Mouse (Mus musculus) MEL (cell line): ENCODE measurements at regions not wholly inside any gene's neighbourhood (a gene's known extent, or its start where the extent isn't known, plus 50 kb on each side); places are given as distances from the start of the nearest gene placed in this dataset.
"Not testable (repeated sequence)": the region's sequence is repeated elsewhere in the genome, so short reads cannot be mapped to it uniquely, and the experiment has no call there.

Experiments used
- DNase-seq: peaks from one replicate; pipeline ENCODE4 v3.0.0; 2011; ENCODE audit warnings: low read depth, low spot score
- H3K27ac ChIP-seq: 2 replicates; pipeline ENCODE4 v1.5.1; 2012; ENCODE audit warnings: low read depth, mild to moderate bottlenecking, control low read depth, low read length, moderate library complexity; ENCODE audit not compliant: control insufficient read depth
- H3K27me3 ChIP-seq, 2 experiments: fragments of 150-350 bp in 1 of 2; sonication (generic) in 1 of 2; 2 replicates each; pipeline ENCODE4 v1.6.1; 2012; ENCODE audit warnings: low read length in 2 of 2, mild to moderate bottlenecking in 2 of 2, improper control_type of control experiment in 1 of 2, moderate library complexity in 1 of 2; ENCODE audit not compliant: insufficient read depth in 2 of 2, control insufficient read depth in 1 of 2
- H3K36me3 ChIP-seq, 2 experiments: 2 replicates each; pipeline ENCODE4 v1.6.1; 2012 to 2014; ENCODE audit warnings: low read length in 2 of 2, improper control_type of control experiment in 1 of 2, inconsistent platforms in 1 of 2, mild to moderate bottlenecking in 1 of 2; ENCODE audit not compliant: insufficient read depth in 2 of 2, control insufficient read depth in 1 of 2
- H3K4me1 ChIP-seq, 2 experiments: fragments of 150-350 bp in 1 of 2; sonication (generic) in 1 of 2; 2 replicates each; pipeline ENCODE4 v1.6.1; 2012; ENCODE audit warnings: low read length in 2 of 2, improper control_type of control experiment in 1 of 2, mild to moderate bottlenecking in 1 of 2; ENCODE audit not compliant: insufficient read depth in 2 of 2, control insufficient read depth in 1 of 2
- H3K4me3 ChIP-seq, 2 experiments: fragments of 150-350 bp in 1 of 2; sonication (generic) in 1 of 2; 2 replicates each; pipeline ENCODE4 v1.5.1; 2012; ENCODE audit warnings: low read depth in 2 of 2, low read length in 2 of 2, mild to moderate bottlenecking in 2 of 2, moderate library complexity in 2 of 2, control low read depth in 1 of 2, improper control_type of control experiment in 1 of 2; ENCODE audit not compliant: control insufficient read depth in 1 of 2, insufficient read depth in 1 of 2
- H3K79me2 ChIP-seq: 2 replicates; pipeline ENCODE4 v1.6.1; 2012; ENCODE audit warnings: mild to moderate bottlenecking, low read length, moderate library complexity; ENCODE audit not compliant: control insufficient read depth, poor library complexity, insufficient read depth
- H3K9ac ChIP-seq: 2 replicates; pipeline ENCODE4 v1.6.1; 2012; ENCODE audit warnings: low read depth, mild to moderate bottlenecking, control low read depth, low read length, moderate library complexity; ENCODE audit not compliant: control insufficient read depth, poor library complexity, severe bottlenecking
- H3K9me3 ChIP-seq: fragments of 150-350 bp; sonication (generic); replicated peaks from 2 replicates; pipeline ENCODE4 v1.6.1; 2012; ENCODE audit warnings: mild to moderate bottlenecking, low read length, improper control_type of control experiment, moderate library complexity; ENCODE audit not compliant: insufficient read depth
- BHLHE40 ChIP-seq: IDR thresholded peaks from 2 replicates; pipeline ENCODE4 v1.6.1; 2012; ENCODE audit warnings: low read depth, mild to moderate bottlenecking, inconsistent platforms, low read length, improper control_type of control experiment, borderline replicate concordance
- CHD1 ChIP-seq: IDR thresholded peaks from 2 replicates; pipeline ENCODE4 v1.6.1; 2012; ENCODE audit warnings: low read depth, mild to moderate bottlenecking, inconsistent platforms, low read length, improper control_type of control experiment
- EP300 ChIP-seq, 2 experiments: IDR thresholded peaks; 2 replicates each; pipeline ENCODE4 v1.6.1; 2011; ENCODE audit warnings: improper control_type of control experiment in 2 of 2, low read length in 2 of 2, low read depth in 1 of 2, mild to moderate bottlenecking in 1 of 2
- ETS1 ChIP-seq: IDR thresholded peaks from 2 replicates; pipeline ENCODE4 v1.6.1; 2012; ENCODE audit warnings: low read depth, mild to moderate bottlenecking, inconsistent platforms, low read length, improper control_type of control experiment, moderate library complexity
- GABPA ChIP-seq: IDR thresholded peaks from 2 replicates; pipeline ENCODE4 v1.6.1; 2012; ENCODE audit warnings: low read depth, mild to moderate bottlenecking, inconsistent platforms, low read length, improper control_type of control experiment, moderate library complexity
- GATA1 ChIP-seq: IDR thresholded peaks from 2 replicates; pipeline ENCODE4 v1.6.1; 2011; ENCODE audit warnings: low read depth, low read length, improper control_type of control experiment
- MAZ ChIP-seq: IDR thresholded peaks from 2 replicates; pipeline ENCODE4 v1.6.1; 2012; ENCODE audit warnings: low read depth, mild to moderate bottlenecking, inconsistent platforms, low read length, improper control_type of control experiment
- MYC ChIP-seq: IDR thresholded peaks from 2 replicates; pipeline ENCODE4 v1.6.1; 2011; ENCODE audit warnings: low read depth, mild to moderate bottlenecking, low read length, improper control_type of control experiment, moderate library complexity
- POLR2AphosphoS2 ChIP-seq: IDR thresholded peaks from 2 replicates; pipeline ENCODE4 v1.6.1; 2011; ENCODE audit warnings: low read length, improper control_type of control experiment
- POLR2AphosphoS5 ChIP-seq: IDR thresholded peaks from 2 replicates; pipeline ENCODE4 v1.6.1; 2012; ENCODE audit warnings: low read depth, borderline replicate concordance, mild to moderate bottlenecking, inconsistent platforms, low read length, moderate library complexity, mixed read lengths
- RCOR1 ChIP-seq: IDR thresholded peaks from 2 replicates; pipeline ENCODE4 v1.6.1; 2012; ENCODE audit warnings: low read depth, mild to moderate bottlenecking, inconsistent platforms, low read length, improper control_type of control experiment
- SIN3A ChIP-seq: IDR thresholded peaks from 2 replicates; pipeline ENCODE4 v1.6.1; 2012; ENCODE audit warnings: low read length, improper control_type of control experiment, inconsistent platforms
- TCF12 ChIP-seq: IDR thresholded peaks from 2 replicates; pipeline ENCODE4 v1.6.1; 2014; ENCODE audit warnings: low read depth, mild to moderate bottlenecking, inconsistent platforms, low read length, improper control_type of control experiment, moderate library complexity
- UBTF ChIP-seq: IDR thresholded peaks from 2 replicates; pipeline ENCODE4 v1.6.1; 2012; ENCODE audit warnings: low read depth, mild to moderate bottlenecking, inconsistent platforms, low read length, improper control_type of control experiment, moderate library complexity, borderline replicate concordance; ENCODE audit not compliant: insufficient read depth
- USF1 ChIP-seq: IDR thresholded peaks from 2 replicates; pipeline ENCODE4 v1.6.1; 2014; ENCODE audit warnings: low read depth, mild to moderate bottlenecking, inconsistent platforms, low read length, improper control_type of control experiment, moderate library complexity
- ZNF384 ChIP-seq: IDR thresholded peaks from 2 replicates; pipeline ENCODE4 v1.6.1; 2012; ENCODE audit warnings: low read depth, mild to moderate bottlenecking, inconsistent platforms, low read length, improper control_type of control experiment

DNA sequence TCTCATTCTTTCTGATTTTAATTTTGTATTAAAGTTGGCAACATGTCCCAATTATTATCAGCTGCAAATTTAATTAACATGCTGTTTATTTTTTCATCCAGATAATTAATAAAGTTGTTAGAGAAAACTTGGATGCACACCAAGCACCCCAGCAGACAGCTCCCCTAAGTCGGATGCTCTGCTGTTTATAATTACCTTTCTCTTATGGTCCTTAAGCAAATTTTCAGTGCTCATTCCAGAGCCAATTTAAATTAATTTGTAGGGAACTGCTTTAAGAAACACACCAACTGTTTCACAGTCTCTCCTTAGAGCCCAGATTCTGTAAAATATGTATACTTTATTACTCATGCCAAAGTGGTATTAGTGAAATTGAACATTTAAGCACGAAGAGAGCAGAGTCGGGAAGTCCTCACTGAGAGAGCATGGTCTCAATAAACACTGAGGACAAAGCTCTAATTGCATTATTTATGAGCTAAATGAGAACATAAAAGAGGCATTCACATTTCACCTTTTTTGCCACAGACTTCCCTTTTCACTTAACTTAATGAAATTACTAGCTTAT, 372.9 kb upstream of the Kcnh7 start:
- no peaks in the 10 kb centered on the region for H3K4me1 ChIP-seq
- no peaks in the 10 kb centered on the region for H3K79me2 ChIP-seq
- no peak overlapping the region for H3K27ac ChIP-seq
- no peaks in the 10 kb centered on the region for H3K27me3 ChIP-seq
- H3K36me3 ChIP-seq: no peaks in the 10 kb centered on the region
- TF ChIP-seq TCF12: no peak
- TF ChIP-seq MYC: no peak
- TF ChIP-seq POLR2AphosphoS2: no peak
- no peak for TF ChIP-seq EP300 (IDR thresholded peaks at IDR 0.05; ENCODE audit: low read depth in 1 of 2, low read length in 2 of 2)
- no peak for TF ChIP-seq POLR2AphosphoS5
- no peak for TF ChIP-seq USF1
- no peak overlapping the region for H3K4me3 ChIP-seq
- DNase-seq: no peak
- H3K9ac ChIP-seq: no peak overlapping the region
- no peaks in the 10 kb centered on the region for H3K9me3 ChIP-seq

DNA sequence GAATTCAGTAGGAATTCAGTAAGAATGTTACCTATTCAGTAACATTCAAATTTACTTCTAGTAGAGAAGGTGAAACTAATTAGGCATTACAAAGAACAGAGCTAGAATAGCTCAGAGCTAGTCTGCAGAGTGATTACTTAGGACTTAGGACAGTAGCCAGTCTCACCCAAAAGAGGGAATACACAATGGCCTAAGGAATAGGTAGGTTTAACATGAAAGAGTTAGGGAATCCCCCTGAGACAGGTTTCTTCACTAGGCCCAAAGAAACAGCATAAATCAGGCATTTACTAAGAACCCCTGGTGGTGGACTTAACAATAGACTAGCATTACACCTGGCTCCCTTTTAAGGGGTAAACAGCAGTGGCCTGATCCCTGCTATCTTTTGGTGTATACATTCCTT, 357.7 kb upstream of the Kcnh7 start:
- not testable (repeated sequence) for H3K27me3 ChIP-seq, H3K4me1 ChIP-seq, H3K79me2 ChIP-seq, H3K36me3 ChIP-seq, H3K4me3 ChIP-seq, DNase-seq, H3K9ac ChIP-seq, H3K27ac ChIP-seq, H3K9me3 ChIP-seq

DNA sequence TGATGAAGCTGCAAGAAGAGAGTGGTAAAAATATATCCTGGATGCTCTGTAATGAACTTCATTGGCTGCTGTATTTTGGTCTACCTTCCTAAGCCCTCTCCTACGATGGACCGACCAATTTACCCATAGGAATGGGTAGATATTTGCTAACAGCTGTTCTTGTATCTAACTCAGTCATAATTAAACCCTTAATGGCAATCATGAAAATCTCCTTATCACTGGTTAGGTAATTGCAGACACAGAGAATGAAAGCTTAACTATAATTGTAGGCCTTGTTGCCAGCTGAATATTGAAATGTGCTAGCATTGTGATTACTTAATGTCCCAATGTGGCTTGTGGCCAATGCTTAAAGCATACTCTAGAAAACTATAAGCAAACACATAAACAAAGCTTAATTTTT, 334.4 kb upstream of the Kcnh7 start:
- DNase-seq: no peak
- Histone ChIP-seq H3K27ac (no peak overlapping the region), H3K9me3 (no peaks in the 10 kb centered on the region), H3K27me3 (no peaks in the 10 kb centered on the region), H3K9ac (no peak overlapping the region), H3K4me3 (no peak overlapping the region), H3K4me1 (no peaks in the 10 kb centered on the region), H3K36me3 (no peaks in the 10 kb centered on the region), H3K79me2 (no peaks in the 10 kb centered on the region)
- TF ChIP-seq EP300 (IDR thresholded peaks at IDR 0.05; ENCODE audit: low read depth in 1 of 2, low read length in 2 of 2) (no peak), ETS1 (no peak), GATA1 (no peak), MYC (no peak), TCF12 (no peak), RCOR1 (no peak), BHLHE40 (no peak), POLR2AphosphoS2 (no peak), SIN3A (no peak), CHD1 (no peak), GABPA (no peak), UBTF (no peak), ZNF384 (no peak), MAZ (no peak)
